Mouse (Mus musculus) lung, embryonic 15.5 days (tissue): Measurements from ENCODE around the gene Tufm. TPM values are rescaled to one million over a fixed set of nuclear protein-coding genes. Genes with fewer than 3 reads are reported as not detected.
A peak's percentile ranks its signal among the peaks of the same experiment; 100 is the strongest.

Experiments
- ATAC-seq: fragments of 200-750 bp; cut with Nextera tagmentation; 2 replicates; pipeline ENCODE4 v1.8.0; 2017; ENCODE audit warnings: moderate number of reproducible peaks, borderline replicate concordance; ENCODE audit not compliant: low FRiP score, low TSS enrichment; ENCODE audit errors: extremely low read depth
- H3K27ac ChIP-seq: fragments of 300-500 bp; sonication (generic); 2 replicates; pipeline ENCODE4 v1.5.1; 2015; ENCODE audit warnings: moderate library complexity, mild to moderate bottlenecking, inconsistent platforms
- H3K27me3 ChIP-seq: fragments of 300-500 bp; sonication (generic); 2 replicates; pipeline ENCODE4 v1.6.1; 2015; ENCODE audit warnings: inconsistent platforms
- H3K36me3 ChIP-seq: fragments of 300-500 bp; sonication (generic); 2 replicates; pipeline ENCODE4 v1.6.1; 2015; ENCODE audit warnings: inconsistent platforms
- H3K4me1 ChIP-seq: fragments of 300-500 bp; sonication (generic); 2 replicates; pipeline ENCODE4 v1.6.1; 2015; ENCODE audit warnings: inconsistent platforms
- H3K4me2 ChIP-seq: fragments of 300-500 bp; sonication (generic); 2 replicates; pipeline ENCODE4 v1.6.1; 2015; ENCODE audit warnings: inconsistent platforms, mild to moderate bottlenecking, moderate library complexity
- H3K4me3 ChIP-seq: fragments of 300-500 bp; sonication (generic); 2 replicates; pipeline ENCODE4 v1.5.1; 2015; ENCODE audit warnings: mild to moderate bottlenecking, inconsistent platforms
- H3K9ac ChIP-seq: fragments of 300-500 bp; sonication (generic); 2 replicates; pipeline ENCODE4 v1.6.1; 2015; ENCODE audit warnings: inconsistent platforms
- H3K9me3 ChIP-seq: fragments of 300-500 bp; sonication (generic); 2 replicates; pipeline ENCODE4 v1.6.1; 2016; ENCODE audit warnings: inconsistent platforms
- WGBS: fragments of 180-500 bp; shearing (Covaris S2); methylation state at CpG from one replicate; pipeline ENCODE4 v1.1.7; 2015; 5-methylcytosine and 5-hydroxymethylcytosine counted together
- polyA plus RNA-seq: library from polyadenylated mRNA; unstranded; fragments of >200 nt; fragmentation: Nextera tagmentation; extraction: Ambion mirVana; gene quantifications from 2 replicates; pipeline ENCODE4 v1.2.1, GENCODE M21; 2015

Tufm gene
- polyA plus RNA-seq = 125 and 127 TPM in 2 replicates

DNA sequence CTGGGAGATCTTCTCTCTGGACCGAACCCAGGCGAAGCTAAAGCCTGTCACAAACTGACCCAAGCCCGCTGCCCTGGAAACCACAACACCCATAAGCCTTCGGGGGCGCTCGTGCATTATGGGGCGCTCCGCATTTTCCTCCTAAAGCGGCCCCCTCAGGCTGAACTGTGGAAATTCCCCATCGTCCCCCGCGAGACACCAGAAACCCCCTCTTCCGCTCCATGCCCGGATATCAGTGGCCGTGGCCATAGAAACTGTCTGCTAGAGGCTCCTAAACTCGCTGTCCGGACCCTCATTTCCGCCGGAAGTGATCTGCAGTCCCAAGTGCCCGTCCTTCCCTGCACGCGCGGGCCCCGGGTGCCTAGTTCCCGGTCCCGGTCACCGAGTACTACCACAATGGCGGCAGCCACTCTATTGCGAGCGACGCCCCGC lies at the start of gene Tufm:
Gene Tufm, plus strand, starts transcription at position 310 of the 432 bp plus-strand sequence.
- H3K4me2 ChIP-seq = peak within 1 kb of the TSS; percentile 86
- 0% methylated on average over 32 of the region's 32 CpGs for WGBS
- H3K27me3 ChIP-seq = no peaks in the 10 kb centered on the region
- H3K4me3 ChIP-seq = peak within 1 kb of the TSS; percentile 78
- peak; percentile 94 for ATAC-seq
- H3K4me1 ChIP-seq = peaks cover 14% of the 10 kb centered on the region
- no peaks in the 10 kb centered on the region for H3K9me3 ChIP-seq
- H3K36me3 ChIP-seq = peaks cover 28% of the 10 kb centered on the region
- peak within 1 kb of the TSS; percentile 80 for H3K9ac ChIP-seq
- peak within 1 kb of the TSS; percentile 71 for H3K27ac ChIP-seq

DNA sequence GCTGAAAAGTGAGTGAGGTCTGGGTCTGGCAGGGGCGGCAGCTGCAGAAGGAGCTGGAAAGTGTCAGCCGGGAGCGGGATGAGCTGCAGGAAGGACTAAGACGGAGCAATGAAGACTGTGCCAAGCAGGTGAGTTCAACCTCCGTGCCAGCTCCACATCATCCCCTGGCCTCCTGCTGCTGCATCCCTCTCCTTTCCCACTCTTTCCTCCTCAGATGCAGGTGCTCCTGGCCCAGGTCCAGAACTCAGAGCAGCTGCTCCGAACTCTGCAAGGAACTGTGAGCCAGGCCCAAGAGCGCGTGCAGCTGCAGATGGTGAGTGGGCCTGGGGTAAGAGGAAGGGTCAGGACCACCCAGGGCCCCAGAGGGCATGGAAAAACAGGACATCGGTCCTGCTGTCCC lies 47.0 kb upstream of the Tufm start:
- H3K27me3 ChIP-seq = no peaks in the 10 kb centered on the region
- H3K4me3 ChIP-seq = no peak overlapping the region
- 78% methylated on average over 9 of the region's 9 CpGs for WGBS
- H3K36me3 ChIP-seq = peaks cover 25% of the 10 kb centered on the region
- H3K9me3 ChIP-seq = no peaks in the 10 kb centered on the region
- no peak overlapping the region for H3K9ac ChIP-seq
- no peak overlapping the region for H3K27ac ChIP-seq
- H3K4me2 ChIP-seq = no peak overlapping the region
- ATAC-seq = no peak
- no peaks in the 10 kb centered on the region for H3K4me1 ChIP-seq

DNA sequence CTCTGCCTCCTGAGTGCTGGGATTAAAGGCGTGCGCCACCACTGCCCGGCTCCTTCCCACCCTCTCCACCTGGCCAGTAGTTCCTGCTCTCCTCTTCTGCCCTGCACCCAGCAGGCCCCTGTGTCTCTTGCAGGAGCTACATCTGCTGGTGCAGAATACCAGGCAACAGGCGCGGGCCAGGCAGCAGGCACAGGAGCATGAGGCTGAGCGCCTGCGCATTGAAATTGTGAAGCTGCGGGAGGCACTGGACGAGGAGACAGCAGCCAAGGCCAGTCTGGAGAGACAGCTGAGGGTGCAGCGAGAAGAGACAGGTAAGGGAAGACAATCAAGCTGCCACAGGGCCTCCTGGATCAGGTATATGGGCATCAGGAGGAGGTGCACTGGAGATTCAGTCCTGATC lies 43.2 kb upstream of the Tufm start:
- ATAC-seq = no peak
- Histone ChIP-seq H3K4me2 (no peak overlapping the region), H3K27ac (no peak overlapping the region), H3K9ac (no peak overlapping the region), H3K27me3 (no peaks in the 10 kb centered on the region), H3K4me3 (no peak overlapping the region), H3K36me3 (peaks cover 43% of the 10 kb centered on the region), H3K9me3 (no peaks in the 10 kb centered on the region), H3K4me1 (no peaks in the 10 kb centered on the region)
- WGBS = 88% methylated on average over 10 of the region's 10 CpGs

DNA sequence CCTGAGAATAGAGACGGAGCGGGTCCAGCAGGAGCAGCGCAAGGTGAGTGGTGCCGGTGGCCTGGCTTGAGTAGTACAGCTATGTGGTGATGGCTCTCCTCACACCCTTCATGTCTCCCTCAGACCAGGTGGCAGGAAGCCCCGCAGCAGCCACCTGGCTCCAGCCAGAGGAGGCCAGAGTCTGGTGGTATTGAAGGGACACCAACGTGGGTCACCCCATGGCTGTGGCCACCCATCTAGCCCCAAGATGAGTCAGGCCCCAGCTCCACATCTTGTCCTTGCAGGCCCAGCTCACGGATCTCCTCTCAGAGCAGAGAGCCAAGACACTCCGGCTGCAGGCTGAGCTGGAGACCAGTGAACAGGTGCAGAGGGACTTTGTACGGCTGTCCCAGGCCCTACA lies 42.6 kb upstream of the Tufm start:
- Histone ChIP-seq H3K9me3 (no peaks in the 10 kb centered on the region), H3K4me2 (no peak overlapping the region), H3K36me3 (peaks cover 43% of the 10 kb centered on the region), H3K27ac (no peak overlapping the region), H3K4me1 (no peaks in the 10 kb centered on the region), H3K27me3 (no peaks in the 10 kb centered on the region), H3K9ac (no peak overlapping the region), H3K4me3 (no peak overlapping the region)
- no peak for ATAC-seq
- WGBS = 90% methylated on average over 9 of the region's 9 CpGs

DNA sequence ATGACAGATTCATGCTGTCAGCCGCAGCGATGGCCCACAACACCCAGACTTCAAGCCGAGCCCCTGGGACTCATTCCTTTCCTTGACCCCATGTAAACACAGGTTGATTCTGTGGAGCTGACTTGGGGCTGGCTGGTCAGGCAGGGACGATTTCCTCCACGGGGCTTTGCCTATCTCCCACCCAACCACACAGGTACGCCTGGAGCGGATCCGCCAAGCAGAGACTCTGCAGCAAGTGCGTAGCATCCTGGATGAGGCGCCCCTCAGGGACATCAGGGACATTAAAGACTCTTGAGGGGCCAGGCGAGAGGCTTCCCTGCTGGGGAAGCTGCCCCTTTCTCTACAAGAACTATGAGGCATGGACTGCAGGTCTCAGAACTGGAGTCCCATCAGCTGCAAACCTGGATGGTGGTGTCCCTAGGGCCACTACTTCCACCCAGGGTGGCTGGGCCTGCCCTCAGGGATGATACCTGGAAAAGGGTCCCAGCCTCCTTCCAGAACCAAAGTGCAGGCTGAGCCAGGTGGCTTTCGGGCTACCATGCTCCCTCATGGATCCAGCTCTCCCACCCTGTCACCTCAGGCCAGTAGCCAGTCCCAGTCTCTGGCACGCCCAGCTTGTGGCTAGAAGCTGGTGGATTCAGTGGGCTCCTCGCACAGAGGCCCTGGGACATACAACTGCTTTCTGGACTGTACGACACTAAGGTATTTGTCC lies 41.9 kb upstream of the Tufm start:
- 91% methylated on average over 15 of the region's 15 CpGs for WGBS
- Histone ChIP-seq H3K9me3 (no peaks in the 10 kb centered on the region), H3K27me3 (no peaks in the 10 kb centered on the region), H3K36me3 (peaks cover 40% of the 10 kb centered on the region), H3K4me3 (no peak overlapping the region), H3K9ac (no peak overlapping the region), H3K27ac (no peak overlapping the region), H3K4me2 (no peak overlapping the region), H3K4me1 (no peaks in the 10 kb centered on the region)
- no peak for ATAC-seq

DNA sequence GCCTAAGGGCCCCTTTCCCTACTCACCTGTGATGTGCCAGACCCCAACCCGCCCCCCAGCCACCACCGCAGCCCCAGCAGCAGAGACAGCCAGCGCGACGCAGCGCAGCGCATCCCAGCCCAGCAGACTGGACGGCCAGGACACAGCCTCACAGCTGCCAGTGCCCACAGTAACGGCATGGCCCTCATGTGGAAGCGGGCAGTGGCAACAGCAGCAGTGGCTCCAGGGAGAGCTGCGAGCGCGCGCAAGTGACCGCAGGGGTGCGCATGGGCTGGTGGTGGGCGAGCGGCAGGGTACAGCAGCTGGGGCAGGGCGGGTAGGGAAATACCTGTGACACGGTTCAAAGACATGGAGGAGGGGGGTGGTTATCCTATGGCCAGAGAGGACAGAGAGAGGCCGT lies 40.9 kb upstream of the Tufm start:
- H3K4me3 ChIP-seq = no peak overlapping the region
- H3K27ac ChIP-seq = no peak overlapping the region
- 89% methylated on average over 21 of the region's 21 CpGs for WGBS
- H3K36me3 ChIP-seq = peaks cover 37% of the 10 kb centered on the region
- no peaks in the 10 kb centered on the region for H3K4me1 ChIP-seq
- no peak for ATAC-seq
- H3K27me3 ChIP-seq = no peaks in the 10 kb centered on the region
- H3K4me2 ChIP-seq = no peak overlapping the region
- H3K9ac ChIP-seq = no peak overlapping the region
- H3K9me3 ChIP-seq = no peaks in the 10 kb centered on the region

DNA sequence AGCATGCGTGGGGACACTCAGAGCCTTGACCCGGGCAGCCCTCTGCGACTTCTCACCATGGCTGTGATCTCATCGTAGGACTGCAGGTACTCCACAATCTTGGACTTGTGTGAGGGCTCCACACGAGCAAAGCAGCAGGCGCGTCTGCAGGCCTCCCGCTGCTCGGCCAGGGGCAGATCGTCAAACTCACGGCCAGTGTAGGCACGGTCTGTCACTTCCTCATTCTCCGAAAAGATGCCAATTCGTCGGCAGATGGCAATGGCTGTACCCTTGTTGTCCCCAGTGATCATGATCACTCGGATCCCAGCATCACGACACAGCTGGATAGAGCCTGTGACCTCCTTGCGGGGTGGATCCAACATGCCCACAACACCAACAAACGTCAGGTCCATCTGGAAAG lies 38.7 kb upstream of the Tufm start:
- Histone ChIP-seq H3K27ac (no peak overlapping the region), H3K9me3 (no peaks in the 10 kb centered on the region), H3K4me1 (no peaks in the 10 kb centered on the region), H3K4me2 (no peak overlapping the region), H3K36me3 (peaks cover 31% of the 10 kb centered on the region), H3K9ac (no peak overlapping the region), H3K27me3 (no peaks in the 10 kb centered on the region), H3K4me3 (no peak overlapping the region)
- no peak for ATAC-seq
- 88% methylated on average over 19 of the region's 19 CpGs for WGBS

DNA sequence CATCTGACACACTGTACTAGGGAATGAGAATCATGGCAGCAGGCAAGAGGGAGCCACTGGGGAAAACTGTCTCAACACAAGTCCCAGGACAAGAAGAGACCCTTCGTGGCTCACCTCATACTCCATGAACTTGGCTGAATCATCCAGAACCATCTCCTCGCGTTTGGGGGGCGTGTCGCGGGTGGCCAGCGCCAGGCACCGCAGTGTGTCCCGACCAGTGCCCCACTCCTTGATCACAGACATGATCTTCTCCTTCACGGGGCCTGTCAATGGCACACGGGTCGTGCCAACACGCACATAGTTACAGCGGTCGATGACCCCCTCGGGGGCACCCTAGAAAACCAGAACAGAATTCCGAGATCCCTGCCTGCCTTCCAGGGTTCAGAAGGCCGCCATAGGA lies 37.2 kb upstream of the Tufm start:
- Histone ChIP-seq H3K4me1 (no peaks in the 10 kb centered on the region), H3K9me3 (no peaks in the 10 kb centered on the region), H3K27me3 (no peaks in the 10 kb centered on the region), H3K4me3 (no peak overlapping the region), H3K9ac (no peak overlapping the region), H3K27ac (no peak overlapping the region), H3K4me2 (no peak overlapping the region), H3K36me3 (peaks cover 19% of the 10 kb centered on the region)
- no peak for ATAC-seq
- WGBS = 87% methylated on average over 18 of the region's 18 CpGs

DNA sequence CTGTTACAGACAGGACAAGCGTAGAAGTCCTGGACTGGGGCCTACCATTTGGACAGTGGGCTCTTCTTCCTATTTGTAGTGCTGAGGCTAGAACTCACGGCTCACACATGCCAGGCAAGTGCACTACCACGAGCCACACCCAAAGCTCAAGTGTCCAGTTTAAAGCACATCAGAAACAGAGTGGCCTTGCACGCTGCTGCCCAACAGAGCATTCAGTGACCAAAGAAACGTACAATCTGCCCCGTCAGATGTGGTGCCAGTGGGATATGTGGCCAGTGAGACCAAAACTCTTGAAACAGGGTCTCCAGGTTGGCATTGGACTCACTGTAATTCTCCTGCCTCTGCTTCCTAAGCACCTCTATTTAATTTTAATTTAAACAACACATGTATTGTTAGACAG lies 36.5 kb upstream of the Tufm start:
- no peak for ATAC-seq
- no peak overlapping the region for H3K27ac ChIP-seq
- 88% methylated on average over 6 of the region's 6 CpGs for WGBS

DNA sequence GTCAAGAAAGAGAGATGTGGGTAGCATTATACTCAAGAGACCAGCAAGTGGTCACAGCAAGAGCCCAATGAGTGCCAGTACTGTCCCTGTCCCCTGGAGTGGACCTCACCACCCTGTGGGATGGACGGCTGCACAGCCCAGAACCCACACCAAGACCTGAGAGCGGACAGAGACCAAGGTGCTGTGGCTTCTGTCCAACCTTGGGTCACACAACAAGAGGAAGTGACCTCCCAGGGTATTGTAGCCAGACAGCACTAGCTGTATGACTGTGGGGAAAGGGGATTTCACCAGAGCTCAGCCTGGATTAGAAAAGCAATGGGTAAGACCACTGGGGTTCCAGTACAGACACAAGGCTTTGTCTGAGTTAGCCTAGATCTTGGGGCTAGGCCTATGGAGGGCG lies 34.9 kb upstream of the Tufm start:
- Histone ChIP-seq H3K9ac (no peak overlapping the region), H3K4me2 (no peak overlapping the region), H3K4me3 (no peak overlapping the region), H3K27me3 (no peaks in the 10 kb centered on the region), H3K9me3 (no peaks in the 10 kb centered on the region), H3K4me1 (no peaks in the 10 kb centered on the region), H3K27ac (no peak overlapping the region), H3K36me3 (peaks cover 6% of the 10 kb centered on the region; the same call in 1 of the 2 replicates)
- WGBS = 90% methylated on average over 3 of the region's 3 CpGs
- ATAC-seq = no peak

More for the DNA sequence above, 36.5 kb upstream of the Tufm start:
- Histone ChIP-seq H3K27me3 (no peaks in the 10 kb centered on the region), H3K9me3 (no peaks in the 10 kb centered on the region), H3K4me2 (no peak overlapping the region), H3K36me3 (peaks cover 12% of the 10 kb centered on the region), H3K4me1 (no peaks in the 10 kb centered on the region), H3K9ac (no peak overlapping the region), H3K4me3 (no peak overlapping the region)

DNA sequence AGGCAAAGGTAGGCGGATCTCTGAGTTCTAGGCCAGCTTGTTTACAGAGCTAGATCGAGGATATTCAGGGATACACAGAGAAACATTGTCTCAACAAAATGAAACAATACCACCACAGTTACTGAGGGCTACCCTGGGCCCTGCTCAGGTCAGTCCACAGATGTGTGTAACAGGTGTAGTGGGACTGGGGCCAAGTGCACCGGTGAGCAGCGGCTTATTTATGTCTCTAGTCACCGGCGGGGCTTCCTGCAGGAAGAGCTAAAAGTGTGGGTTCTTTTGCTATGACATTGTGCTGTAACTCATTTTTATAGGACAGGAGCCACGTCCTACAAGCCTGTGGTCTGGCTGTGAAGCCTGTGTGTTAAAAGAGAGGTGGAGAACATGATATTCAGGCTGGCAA lies 33.3 kb upstream of the Tufm start:
- H3K27me3 ChIP-seq = no peaks in the 10 kb centered on the region
- no peak overlapping the region for H3K4me3 ChIP-seq
- no peak overlapping the region for H3K27ac ChIP-seq
- no peaks in the 10 kb centered on the region for H3K4me1 ChIP-seq
- no peak for ATAC-seq
- H3K4me2 ChIP-seq = no peak overlapping the region
- H3K36me3 ChIP-seq = no peaks in the 10 kb centered on the region
- WGBS = 43% methylated on average over 7 of the region's 7 CpGs
- H3K9me3 ChIP-seq = no peaks in the 10 kb centered on the region
- no peak overlapping the region for H3K9ac ChIP-seq

DNA sequence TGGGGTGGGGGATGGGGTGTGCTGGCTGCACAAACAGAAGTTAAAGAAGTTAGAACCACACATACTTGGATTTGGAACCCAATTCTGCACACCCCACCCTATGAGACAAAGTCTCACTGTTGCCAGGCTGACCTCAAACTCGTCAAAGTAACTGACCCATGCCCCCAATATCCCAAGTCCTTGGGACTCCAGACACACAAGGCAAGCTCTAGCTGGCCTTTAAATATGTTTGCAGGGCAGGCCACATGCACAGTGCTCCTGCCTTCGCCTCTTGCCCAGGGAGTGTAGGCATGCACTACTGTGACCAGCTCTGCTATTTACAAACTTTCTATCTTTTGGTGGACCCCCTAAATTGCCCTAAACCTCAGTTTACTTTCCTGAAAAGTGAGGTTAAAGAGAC lies 31.9 kb upstream of the Tufm start:
- Histone ChIP-seq H3K9me3 (no peaks in the 10 kb centered on the region), H3K27ac (no peak overlapping the region), H3K36me3 (no peaks in the 10 kb centered on the region), H3K4me2 (no peak overlapping the region), H3K27me3 (no peaks in the 10 kb centered on the region), H3K4me3 (no peak overlapping the region), H3K4me1 (no peaks in the 10 kb centered on the region), H3K9ac (no peak overlapping the region)
- ATAC-seq = no peak
- 73% methylated on average over 2 of the region's 2 CpGs for WGBS
